Mouse (Mus musculus) G1E (cell line): ENCODE data around the gene Tspo2. TPM values are rescaled to one million over a fixed set of nuclear protein-coding genes. Genes with fewer than 3 reads are reported as not detected.

ENCODE experiments used
- ATAC-seq: 2 replicates; pipeline ENCODE4 v1.8.0; 2016; ENCODE audit warnings: mild to moderate bottlenecking; ENCODE audit not compliant: insufficient number of reproducible peaks, poor library complexity, low FRiP score, severe bottlenecking; ENCODE audit errors: extremely low read depth
- DNase-seq: peaks from one replicate; pipeline ENCODE4 v3.0.0; 2012; ENCODE audit warnings: low spot score
- H3K27me3 ChIP-seq: 2 replicates; pipeline ENCODE4 v1.6.1; 2012; ENCODE audit warnings: mild to moderate bottlenecking, low read length, inconsistent platforms; ENCODE audit not compliant: insufficient read depth
- H3K36me3 ChIP-seq: replicated peaks from 2 replicates; pipeline ENCODE3; 2012; ENCODE audit warnings: mild to moderate bottlenecking, inconsistent platforms
- H3K4me1 ChIP-seq: 2 replicates; pipeline ENCODE4 v1.6.1; 2012; ENCODE audit warnings: low read depth, low read length, inconsistent platforms, mixed read lengths; ENCODE audit not compliant: insufficient read depth
- H3K4me3 ChIP-seq: 2 replicates; pipeline ENCODE4 v1.5.1; 2012; ENCODE audit warnings: low read depth, mild to moderate bottlenecking, inconsistent platforms, low read length, moderate library complexity, mixed read lengths
- H3K9me3 ChIP-seq: replicated peaks from 2 replicates; pipeline ENCODE4 v1.6.1; 2012; ENCODE audit warnings: inconsistent platforms
- CTCF ChIP-seq: IDR thresholded peaks from 2 replicates; pipeline ENCODE4 v1.5.1; 2012; ENCODE audit warnings: low read depth, low read length, inconsistent platforms, mixed read lengths
- GATA1 ChIP-seq: IDR thresholded peaks from 2 replicates; pipeline ENCODE4 v1.6.1; 2012; ENCODE audit warnings: borderline replicate concordance, low read length, inconsistent platforms, mixed read lengths
- GATA2 ChIP-seq: IDR thresholded peaks from 2 replicates; pipeline ENCODE4 v1.6.1; 2012; ENCODE audit warnings: low read depth, low read length, inconsistent platforms, borderline replicate concordance
- POLR2AphosphoS5 ChIP-seq: IDR thresholded peaks from 2 replicates; pipeline ENCODE4 v1.6.1; 2012; ENCODE audit warnings: low read depth, low read length, inconsistent platforms; ENCODE audit not compliant: insufficient replicate concordance
- TAL1 ChIP-seq: conservative IDR thresholded peaks from 2 replicates; pipeline ENCODE4 v1.6.1; 2012; ENCODE audit warnings: low read depth, low read length, inconsistent platforms, mixed read lengths
- polyA plus RNA-seq: library from polyadenylated mRNA; stranded (reverse); fragments of >175 nt; gene quantifications from 2 replicates; pipeline ENCODE4 v1.2.3, GENCODE M21; 2012
- total RNA-seq, 2 experiments: library from RNA; stranded (forward) in 1 of 2; stranded (reverse) in 1 of 2; fragments of 200-1000 nt in 1 of 2; fragments of >200 nt in 1 of 2; fragmentation: Nextera tagmentation in 1 of 2; gene quantifications; 2 replicates each; pipeline ENCODE4 v1.2.3; 2014 to 2017

The Tspo2 gene
- total and polyA plus RNA-seq, 3 experiments = 47.5 to 99.5 (median 61.3) TPM

- Histone ChIP-seq H3K4me3 (peak overlapping the region; percentile 92), H3K27me3 (no peaks in the 10 kb centered on the region), H3K4me1 (peaks cover 41% of the 10 kb centered on the region), H3K36me3 (peaks cover 58% of the 10 kb centered on the region), H3K9me3 (no peaks in the 10 kb centered on the region)
- no peak for ATAC-seq
- TF ChIP-seq GATA1 = no peak
- no peak for TF ChIP-seq GATA2
- no peak for TF ChIP-seq TAL1
- no peak for TF ChIP-seq POLR2AphosphoS5
- DNase-seq = no peak
These were observed 40.1 kb downstream of the Tspo2 start for GRCm38 (mm10) chr17:48411241-48411640.

DNA sequence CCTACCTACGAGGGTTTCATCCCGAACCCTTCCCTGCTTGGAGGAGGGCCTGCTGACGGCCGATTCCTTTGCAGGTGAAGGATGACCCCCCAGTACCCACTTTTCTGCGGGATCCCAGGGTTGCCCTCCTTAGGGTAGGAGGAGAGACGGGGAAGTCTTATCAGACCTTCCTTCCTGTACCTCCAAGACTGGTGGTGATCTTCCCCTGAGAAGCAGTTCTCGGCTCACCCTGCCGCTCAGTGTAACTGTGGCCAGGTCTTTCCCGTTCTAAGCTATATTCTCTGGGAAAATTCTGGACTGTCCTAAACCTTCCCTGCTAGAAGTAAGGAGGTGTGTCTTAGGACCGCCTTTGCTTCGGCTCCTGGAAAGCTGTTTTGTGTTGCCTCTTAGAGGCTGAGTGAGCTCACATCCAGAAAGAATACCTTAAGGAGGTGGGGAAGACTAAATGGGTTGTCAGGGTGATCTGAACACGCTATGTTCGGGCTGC, 41.0 kb downstream of the Tspo2 start:
- Histone ChIP-seq H3K9me3 (no peaks in the 10 kb centered on the region), H3K36me3 (peaks cover 56% of the 10 kb centered on the region), H3K4me1 (peaks cover 46% of the 10 kb centered on the region), H3K27me3 (no peaks in the 10 kb centered on the region), H3K4me3 (peak overlapping the region; percentile 92)
- no peak for TF ChIP-seq CTCF
- TF ChIP-seq GATA1 = no peak
- no peak for TF ChIP-seq POLR2AphosphoS5
- TF ChIP-seq GATA2 = no peak
- TF ChIP-seq TAL1 = no peak
- DNase-seq = peak; percentile 43
- no peak for ATAC-seq

GRCm38 (mm10) chr17:48409380-48410298, 41.7 kb downstream of the Tspo2 start, which contains the start of the genes Nfya and Oard1:
TSS of gene Nfya (minus strand) at chr17:48409906.
TSS of gene Oard1 (plus strand) at chr17:48410014.
- no peaks in the 10 kb centered on the region for H3K9me3 ChIP-seq
- peak within 1 kb of the TSS; percentile 92 for H3K4me3 ChIP-seq
- TF ChIP-seq POLR2AphosphoS5 (no peak), CTCF (no peak), GATA1 (no peak), TAL1 (no peak), GATA2 (no peak)
- H3K27me3 ChIP-seq = no peaks in the 10 kb centered on the region
- peaks cover 51% of the 10 kb centered on the region for H3K36me3 ChIP-seq
- peak; percentile 97 for DNase-seq
- ATAC-seq = peak; percentile 77
- H3K4me1 ChIP-seq = peaks cover 48% of the 10 kb centered on the region

DNA sequence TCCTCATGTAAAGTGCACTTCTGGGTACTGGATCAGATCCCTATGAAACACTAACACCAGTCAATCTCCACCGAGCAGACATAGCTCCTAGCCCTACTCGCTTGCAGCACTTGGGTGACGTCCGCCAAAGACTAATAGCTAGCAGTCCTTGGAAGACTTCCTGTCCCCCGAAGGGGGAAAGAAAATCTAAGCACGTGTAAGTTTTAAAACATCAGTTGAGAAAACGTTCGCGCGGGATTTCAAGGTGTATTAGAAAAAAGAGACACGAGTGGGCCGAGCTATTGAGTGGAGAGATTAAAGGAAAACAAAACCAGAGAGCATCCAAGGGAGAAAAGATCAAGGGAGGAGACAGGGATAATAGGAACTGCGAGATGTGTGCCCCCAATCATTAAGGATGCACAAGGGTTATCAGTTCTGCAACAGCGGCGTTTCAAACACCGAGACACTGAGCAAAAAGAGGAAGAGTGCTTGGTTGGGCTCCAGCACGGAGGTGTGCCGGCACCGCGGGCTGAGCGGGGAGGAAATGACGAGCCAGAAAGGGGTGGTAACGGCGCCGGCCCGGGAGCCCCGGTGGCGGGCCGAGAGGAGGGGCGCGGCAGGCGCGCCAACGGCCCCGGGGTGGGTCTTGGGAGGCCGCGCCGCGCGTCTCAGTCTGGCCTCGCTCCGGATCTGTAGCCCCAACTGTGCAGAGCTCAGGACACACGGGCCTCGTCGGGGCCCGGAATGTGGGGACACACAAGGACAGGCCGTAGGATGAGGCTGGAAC, 42.6 kb downstream of the Tspo2 start:
- peak; percentile 93 for DNase-seq
- Histone ChIP-seq H3K27me3 (no peaks in the 10 kb centered on the region), H3K9me3 (no peaks in the 10 kb centered on the region), H3K36me3 (peaks cover 50% of the 10 kb centered on the region), H3K4me1 (peaks cover 56% of the 10 kb centered on the region), H3K4me3 (peak overlapping the region; percentile 92)
- TF ChIP-seq CTCF (no peak), GATA2 (no peak), GATA1 (no peak), TAL1 (no peak), POLR2AphosphoS5 (no peak)
- ATAC-seq = peak; percentile 24; the same call in 1 of the 2 replicates

DNA sequence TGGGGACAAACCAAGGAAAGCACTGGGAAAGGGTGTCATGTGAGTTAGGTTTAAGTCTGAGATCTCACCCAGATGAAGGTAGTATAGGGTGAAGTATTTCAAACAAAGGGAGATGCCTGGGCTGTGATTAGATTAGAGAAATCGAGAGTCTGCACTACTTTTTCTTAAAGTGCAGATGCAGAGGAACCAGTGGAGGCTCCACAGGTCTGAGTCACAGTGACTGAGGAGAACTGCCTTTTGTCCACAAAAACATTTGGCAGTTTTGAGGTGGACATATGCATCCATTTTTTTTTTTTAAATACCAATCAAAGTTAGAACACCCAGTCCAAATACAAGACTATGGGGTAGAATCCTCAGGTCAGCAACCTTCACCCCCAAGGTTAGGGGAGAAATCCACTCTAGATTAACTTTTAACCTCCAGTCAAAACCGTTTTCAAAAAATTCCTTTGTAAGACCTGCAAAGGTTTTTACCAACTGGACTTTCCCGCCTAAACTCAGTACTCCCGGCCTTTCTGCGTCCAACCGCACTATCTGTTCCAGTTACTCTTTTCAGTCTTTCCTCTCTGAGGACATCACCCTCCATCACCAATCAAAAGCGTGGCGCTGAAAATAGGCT, 43.3 kb downstream of the Tspo2 start:
- Histone ChIP-seq H3K4me3 (peak overlapping the region; percentile 92), H3K9me3 (no peaks in the 10 kb centered on the region), H3K36me3 (peaks cover 45% of the 10 kb centered on the region), H3K4me1 (peaks cover 57% of the 10 kb centered on the region), H3K27me3 (no peaks in the 10 kb centered on the region)
- DNase-seq (no peak), ATAC-seq (no peak)
- no peak for TF ChIP-seq CTCF
- no peak for TF ChIP-seq GATA2
- TF ChIP-seq GATA1 = no peak
- no peak for TF ChIP-seq TAL1

DNA sequence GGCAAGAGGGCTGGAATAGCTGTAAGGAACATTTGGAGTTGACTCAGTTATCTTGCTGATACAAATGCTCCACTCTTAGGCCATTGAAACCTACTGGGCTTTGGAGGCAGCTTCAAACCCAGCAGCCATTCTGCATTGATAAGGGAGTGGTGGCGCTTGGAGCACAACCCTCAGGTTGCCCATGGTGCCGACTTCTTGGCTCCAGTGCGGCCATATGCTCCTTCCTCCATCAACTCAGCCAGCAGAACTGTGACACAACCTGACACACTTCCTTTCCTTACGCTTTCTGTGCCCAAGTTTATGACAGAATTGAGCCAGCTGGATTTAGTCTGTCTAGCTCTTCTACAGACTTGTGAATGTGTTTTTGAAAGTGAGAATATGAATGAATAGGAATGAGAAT, 44.2 kb downstream of the Tspo2 start:
- H3K27me3 ChIP-seq = no peaks in the 10 kb centered on the region
- peaks cover 54% of the 10 kb centered on the region for H3K4me1 ChIP-seq
- no peaks in the 10 kb centered on the region for H3K9me3 ChIP-seq
- H3K4me3 ChIP-seq = peak overlapping the region; percentile 28; the same call in 1 of the 2 replicates
- TF ChIP-seq TAL1 (no peak), GATA1 (no peak), POLR2AphosphoS5 (no peak), CTCF (no peak), GATA2 (no peak)
- H3K36me3 ChIP-seq = peaks cover 44% of the 10 kb centered on the region
- DNase-seq (no peak), ATAC-seq (no peak)
